Mouse (Mus musculus) megakaryocyte-erythroid progenitor cell, adult 5-6 weeks (primary cell): ENCODE data around the gene Atp6v0b. TPM values are rescaled to one million over a fixed set of nuclear protein-coding genes. Genes with fewer than 3 reads are reported as not detected.

Experiments used
- ATAC-seq: replicated peaks from 2 replicates; pipeline ENCODE4 v1.8.0; 2016; ENCODE audit warnings: mild to moderate bottlenecking, inconsistent platforms; ENCODE audit not compliant: severe bottlenecking, poor library complexity, low FRiP score, low TSS enrichment
- total RNA-seq, 2 experiments: library from RNA; stranded (forward) in 1 of 2; stranded (reverse) in 1 of 2; fragments of 200-1000, 215-1000 nt in 1 of 2; fragments of >200 nt in 1 of 2; fragmentation: Nextera tagmentation in 1 of 2; gene quantifications; 2 replicates each; pipeline ENCODE4 v1.2.3; 2014 to 2017

The Atp6v0b gene
- total RNA-seq, 2 experiments from 2014 or later, result 40.6 to 195 TPM

- ATAC-seq, result no peak
Observed at GRCm38 (mm10) chr4:117846261-117846660, 40.9 kb downstream of the Atp6v0b start.

GRCm38 (mm10) chr4:117845316-117845715, 41.8 kb downstream of the Atp6v0b start:
- no peak for ATAC-seq

- ATAC-seq, result no peak
Observed at GRCm38 (mm10) chr4:117844467-117844866, 42.7 kb downstream of the Atp6v0b start.

- ATAC-seq, result no peak
Observed at GRCm38 (mm10) chr4:117843101-117843500, 44.0 kb downstream of the Atp6v0b start.

GRCm38 (mm10) chr4:117841566-117841965, 45.6 kb downstream of the Atp6v0b start:
- no peak for ATAC-seq

- ATAC-seq, result no peak
Observed at GRCm38 (mm10) chr4:117840821-117841220, 46.3 kb downstream of the Atp6v0b start.

- no peak for ATAC-seq
Observed at GRCm38 (mm10) chr4:117839366-117839765, 47.8 kb downstream of the Atp6v0b start.

- no peak for ATAC-seq
Observed at GRCm38 (mm10) chr4:117837271-117837670, 49.9 kb downstream of the Atp6v0b start.

GRCm38 (mm10) chr4:117836204-117836767, 50.8 kb downstream of the Atp6v0b start:
- ATAC-seq, result peak; percentile 61

- ATAC-seq, result peak; percentile 31
Observed at GRCm38 (mm10) chr4:117835531-117836111, 51.5 kb downstream of the Atp6v0b start.

- peak; percentile 46 for ATAC-seq
Observed at GRCm38 (mm10) chr4:117834845-117835530, 52.1 kb downstream of the Atp6v0b start.

GRCm38 (mm10) chr4:117834457-117834844, 52.7 kb downstream of the Atp6v0b start, which contains the start of gene Slc6a9:
Gene Slc6a9 (plus strand): TSS chr4:117834506.
- ATAC-seq, result no peak

Other genes with a start within 250 kb of the Atp6v0b start
- gene Dmap1, start 205.1 kb downstream of the Atp6v0b start, total RNA-seq (2014; fragmentation: Nextera tagmentation), result 28.2 and 41.6 TPM in 2 replicates
- 28.0 and 34.6 TPM in 2 replicates for gene Dmap1, start 205.1 kb downstream of the Atp6v0b start, total RNA-seq (2017)
- not detected in 2 replicates for gene Gm12845, start 162.9 kb downstream of the Atp6v0b start, total RNA-seq (2014; fragmentation: Nextera tagmentation)
- not detected in 2 replicates for gene Gm12845, start 162.9 kb downstream of the Atp6v0b start, total RNA-seq (2017)
- not detected in 2 replicates for gene Klf17, start 121.7 kb downstream of the Atp6v0b start, total RNA-seq (2014; fragmentation: Nextera tagmentation)
- gene Klf17, start 121.7 kb downstream of the Atp6v0b start, total RNA-seq (2017), result not detected in 2 replicates
- 0.68 and 4.9 TPM in 2 replicates for gene Slc6a9, start 52.8 kb downstream of the Atp6v0b start, total RNA-seq (2014; fragmentation: Nextera tagmentation)
- 0.23 TPM in 1 of 2 replicates, not detected in the other for gene Slc6a9, start 52.8 kb downstream of the Atp6v0b start, total RNA-seq (2017)
- gene Ccdc24, start 14.8 kb downstream of the Atp6v0b start, total RNA-seq (2014; fragmentation: Nextera tagmentation), result not detected in 2 replicates
- not detected in 2 replicates for gene Ccdc24, start 14.8 kb downstream of the Atp6v0b start, total RNA-seq (2017)
- not detected in 2 replicates for gene B4galt2, start 3.8 kb downstream of the Atp6v0b start, total RNA-seq (2014; fragmentation: Nextera tagmentation)
- 2.8 TPM in 1 of 2 replicates, not detected in the other for gene B4galt2, start 3.8 kb downstream of the Atp6v0b start, total RNA-seq (2017)
- gene Dph2, start 4.7 kb upstream of the Atp6v0b start, total RNA-seq (2014; fragmentation: Nextera tagmentation), result 12.8 and 24.7 TPM in 2 replicates
- gene Dph2, start 4.7 kb upstream of the Atp6v0b start, total RNA-seq (2017), result 11.7 and 12.6 TPM in 2 replicates
- 18.4 and 23.4 TPM in 2 replicates for gene Ipo13, start 27.7 kb upstream of the Atp6v0b start, total RNA-seq (2014; fragmentation: Nextera tagmentation)
- gene Ipo13, start 27.7 kb upstream of the Atp6v0b start, total RNA-seq (2017), result 6.4 and 7.8 TPM in 2 replicates
- not detected in 2 replicates for gene Artn, start 42.4 kb upstream of the Atp6v0b start, total RNA-seq (2014; fragmentation: Nextera tagmentation)
- not detected in 2 replicates for gene Artn, start 42.4 kb upstream of the Atp6v0b start, total RNA-seq (2017)
- 14.1 and 28.4 TPM in 2 replicates for gene St3gal3, start 247.6 kb upstream of the Atp6v0b start, total RNA-seq (2014; fragmentation: Nextera tagmentation)
- 6.6 and 8.4 TPM in 2 replicates for gene St3gal3, start 247.6 kb upstream of the Atp6v0b start, total RNA-seq (2017)